Mouse (Mus musculus) MEL (cell line): ENCODE data around the gene Atxn2l. TPM values are rescaled to one million over a fixed set of nuclear protein-coding genes. Genes with fewer than 3 reads are reported as not detected.
A peak's percentile ranks its signal among the peaks of the same experiment; 100 is the strongest.

Experiments used
- DNase-seq: peaks from one replicate; pipeline ENCODE4 v3.0.0; 2011; ENCODE audit warnings: low read depth, low spot score
- H3K27ac ChIP-seq: 2 replicates; pipeline ENCODE4 v1.5.1; 2012; ENCODE audit warnings: low read depth, mild to moderate bottlenecking, control low read depth, low read length, moderate library complexity; ENCODE audit not compliant: control insufficient read depth
- H3K27me3 ChIP-seq, 2 experiments: fragments of 150-350 bp in 1 of 2; sonication (generic) in 1 of 2; 2 replicates each; pipeline ENCODE4 v1.6.1; 2012; ENCODE audit warnings: low read length in 2 of 2, mild to moderate bottlenecking in 2 of 2, improper control_type of control experiment in 1 of 2, moderate library complexity in 1 of 2; ENCODE audit not compliant: insufficient read depth in 2 of 2, control insufficient read depth in 1 of 2
- H3K36me3 ChIP-seq, 2 experiments: 2 replicates each; pipeline ENCODE4 v1.6.1; 2012 to 2014; ENCODE audit warnings: low read length in 2 of 2, improper control_type of control experiment in 1 of 2, inconsistent platforms in 1 of 2, mild to moderate bottlenecking in 1 of 2; ENCODE audit not compliant: insufficient read depth in 2 of 2, control insufficient read depth in 1 of 2
- H3K4me1 ChIP-seq, 2 experiments: fragments of 150-350 bp in 1 of 2; sonication (generic) in 1 of 2; 2 replicates each; pipeline ENCODE4 v1.6.1; 2012; ENCODE audit warnings: low read length in 2 of 2, improper control_type of control experiment in 1 of 2, mild to moderate bottlenecking in 1 of 2; ENCODE audit not compliant: insufficient read depth in 2 of 2, control insufficient read depth in 1 of 2
- H3K4me3 ChIP-seq, 2 experiments: fragments of 150-350 bp in 1 of 2; sonication (generic) in 1 of 2; 2 replicates each; pipeline ENCODE4 v1.5.1; 2012; ENCODE audit warnings: low read depth in 2 of 2, low read length in 2 of 2, mild to moderate bottlenecking in 2 of 2, moderate library complexity in 2 of 2, control low read depth in 1 of 2, improper control_type of control experiment in 1 of 2; ENCODE audit not compliant: control insufficient read depth in 1 of 2, insufficient read depth in 1 of 2
- H3K79me2 ChIP-seq: 2 replicates; pipeline ENCODE4 v1.6.1; 2012; ENCODE audit warnings: mild to moderate bottlenecking, low read length, moderate library complexity; ENCODE audit not compliant: control insufficient read depth, poor library complexity, insufficient read depth
- H3K9ac ChIP-seq: 2 replicates; pipeline ENCODE4 v1.6.1; 2012; ENCODE audit warnings: low read depth, mild to moderate bottlenecking, control low read depth, low read length, moderate library complexity; ENCODE audit not compliant: control insufficient read depth, poor library complexity, severe bottlenecking
- H3K9me3 ChIP-seq: fragments of 150-350 bp; sonication (generic); replicated peaks from 2 replicates; pipeline ENCODE4 v1.6.1; 2012; ENCODE audit warnings: mild to moderate bottlenecking, low read length, improper control_type of control experiment, moderate library complexity; ENCODE audit not compliant: insufficient read depth
- CHD1 ChIP-seq: IDR thresholded peaks from 2 replicates; pipeline ENCODE4 v1.6.1; 2012; ENCODE audit warnings: low read depth, mild to moderate bottlenecking, inconsistent platforms, low read length, improper control_type of control experiment
- ELF1 ChIP-seq: IDR thresholded peaks from 2 replicates; pipeline ENCODE4 v1.6.1; 2014; ENCODE audit warnings: low read depth, mild to moderate bottlenecking, inconsistent platforms, low read length, improper control_type of control experiment, moderate library complexity
- EP300 ChIP-seq, 2 experiments: IDR thresholded peaks; 2 replicates each; pipeline ENCODE4 v1.6.1; 2011; ENCODE audit warnings: improper control_type of control experiment in 2 of 2, low read length in 2 of 2, low read depth in 1 of 2, mild to moderate bottlenecking in 1 of 2
- KAT2A ChIP-seq: conservative IDR thresholded peaks from 2 replicates; pipeline ENCODE4 v1.6.1; 2012; ENCODE audit warnings: low read depth, low read length, improper control_type of control experiment, inconsistent platforms
- POLR2AphosphoS5 ChIP-seq: IDR thresholded peaks from 2 replicates; pipeline ENCODE4 v1.6.1; 2012; ENCODE audit warnings: low read depth, borderline replicate concordance, mild to moderate bottlenecking, inconsistent platforms, low read length, moderate library complexity, mixed read lengths
- RCOR1 ChIP-seq: IDR thresholded peaks from 2 replicates; pipeline ENCODE4 v1.6.1; 2012; ENCODE audit warnings: low read depth, mild to moderate bottlenecking, inconsistent platforms, low read length, improper control_type of control experiment
- UBTF ChIP-seq: IDR thresholded peaks from 2 replicates; pipeline ENCODE4 v1.6.1; 2012; ENCODE audit warnings: low read depth, mild to moderate bottlenecking, inconsistent platforms, low read length, improper control_type of control experiment, moderate library complexity, borderline replicate concordance; ENCODE audit not compliant: insufficient read depth
- ZC3H11A ChIP-seq: IDR thresholded peaks from 2 replicates; pipeline ENCODE4 v1.6.1; 2012; ENCODE audit warnings: low read depth, mild to moderate bottlenecking, inconsistent platforms, low read length, improper control_type of control experiment
- ZNF384 ChIP-seq: IDR thresholded peaks from 2 replicates; pipeline ENCODE4 v1.6.1; 2012; ENCODE audit warnings: low read depth, mild to moderate bottlenecking, inconsistent platforms, low read length, improper control_type of control experiment
- polyA plus RNA-seq, 2 experiments: library from polyadenylated mRNA; stranded (reverse) in 1 of 2; unstranded in 1 of 2; fragments of >175 nt in 1 of 2; fragments of >200 nt in 1 of 2; gene quantifications; 2 replicates each; pipeline versions ENCODE4 v1.2.1 to v1.2.4; 2012; ENCODE audit warnings: low replicate concordance in 2 of 2, low read depth in 1 of 2; ENCODE audit not compliant: insufficient read length in 2 of 2, insufficient read depth in 1 of 2, missing spikeins in 1 of 2
- total RNA-seq: library from RNA; depleted of rRNA; stranded (reverse); fragments of 300-350 nt; gene quantifications from 2 replicates; pipeline ENCODE4 v1.2.3, GENCODE M21; 2012

Gene Atxn2l
- total and polyA plus RNA-seq, 3 experiments, result 40.8 to 821 (median 218) TPM

DNA sequence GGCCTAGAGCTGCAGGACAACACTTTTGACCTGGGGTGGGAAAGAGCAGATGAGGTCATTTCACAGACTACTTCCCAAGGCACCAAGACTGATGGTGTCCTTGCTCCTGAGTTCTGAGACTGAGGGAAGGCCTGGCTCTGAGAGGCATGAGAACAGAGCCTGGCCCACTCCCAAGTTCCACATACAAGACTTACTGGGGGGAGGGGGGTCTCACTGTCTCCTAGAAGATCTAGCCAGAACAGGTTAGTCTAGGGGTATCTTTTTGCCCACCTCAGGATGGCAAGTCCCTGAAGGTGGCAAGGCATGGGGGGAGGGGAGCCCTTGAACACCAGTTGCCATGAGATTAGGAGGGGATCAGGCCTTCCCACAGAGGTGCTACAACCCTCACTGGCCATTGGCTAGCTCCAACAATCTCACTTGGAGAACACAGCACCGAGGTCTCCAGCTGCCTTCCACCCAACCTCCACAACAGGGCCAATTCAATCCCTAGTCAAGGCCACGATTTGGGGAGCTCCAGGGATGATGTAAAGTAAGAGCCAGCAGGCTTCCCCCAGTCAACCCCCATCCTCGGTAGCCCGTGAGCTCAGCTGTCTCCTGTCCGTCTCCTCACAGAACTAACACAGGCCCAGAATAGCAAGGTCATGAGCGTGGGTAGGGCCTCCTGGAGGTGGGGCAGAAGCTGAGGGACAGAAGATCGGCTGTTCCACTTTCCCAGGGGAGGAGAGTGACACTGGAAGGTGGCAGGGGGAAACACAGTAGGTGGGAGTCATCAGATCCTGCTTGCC, 37.8 kb downstream of the Atxn2l start:
- H3K9ac ChIP-seq, result no peak overlapping the region
- no peak for DNase-seq
- H3K4me3 ChIP-seq, result no peak overlapping the region
- no peak for TF ChIP-seq ZC3H11A
- no peak for TF ChIP-seq ELF1
- TF ChIP-seq CHD1, result no peak
- no peak for TF ChIP-seq RCOR1
- H3K27me3 ChIP-seq, result no peaks in the 10 kb centered on the region
- no peaks in the 10 kb centered on the region for H3K9me3 ChIP-seq
- peaks cover 1 to 27% of the 10 kb centered on the region in 2 experiments; a peak in 3 of 4 replicates for H3K36me3 ChIP-seq
- H3K27ac ChIP-seq, result no peak overlapping the region
- peaks cover 14 to 32% of the 10 kb centered on the region in 2 experiments for H3K4me1 ChIP-seq
- no peaks in the 10 kb centered on the region for H3K79me2 ChIP-seq

DNA sequence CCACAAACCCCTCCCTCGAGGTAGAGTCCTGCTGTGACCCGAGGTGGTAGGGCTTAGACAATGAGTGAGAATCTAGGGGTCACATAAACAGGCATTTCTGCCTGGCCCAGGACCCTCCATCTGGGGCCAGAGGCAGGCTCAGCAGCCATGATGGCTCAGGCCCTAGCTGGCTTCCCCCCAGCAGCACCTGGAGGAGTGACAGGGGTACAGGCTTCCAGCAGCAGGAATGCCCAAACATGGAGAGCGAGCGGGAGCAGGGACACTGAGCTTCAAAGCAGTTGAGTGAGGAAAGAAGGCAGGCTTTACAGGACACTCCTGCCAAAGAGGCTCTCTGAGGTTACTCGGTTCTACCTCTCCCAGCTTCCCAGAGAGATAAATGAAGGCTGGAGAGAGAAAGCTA, 38.4 kb downstream of the Atxn2l start:
- DNase-seq, result no peak
- no peaks in the 10 kb centered on the region for H3K79me2 ChIP-seq
- peaks cover 13 to 26% of the 10 kb centered on the region in 2 experiments for H3K4me1 ChIP-seq
- TF ChIP-seq POLR2AphosphoS5 (no peak), UBTF (no peak), EP300 (IDR thresholded peaks at IDR 0.05; ENCODE audit: low read depth in 1 of 2, low read length in 2 of 2) (no peak), ZNF384 (no peak)
- no peak overlapping the region for H3K9ac ChIP-seq
- H3K36me3 ChIP-seq, result peaks cover 1 to 23% of the 10 kb centered on the region in 2 experiments; a peak in 3 of 4 replicates
- H3K4me3 ChIP-seq, result no peak overlapping the region
- H3K27me3 ChIP-seq, result no peaks in the 10 kb centered on the region
- H3K27ac ChIP-seq, result no peak overlapping the region
- H3K9me3 ChIP-seq, result no peaks in the 10 kb centered on the region

DNA sequence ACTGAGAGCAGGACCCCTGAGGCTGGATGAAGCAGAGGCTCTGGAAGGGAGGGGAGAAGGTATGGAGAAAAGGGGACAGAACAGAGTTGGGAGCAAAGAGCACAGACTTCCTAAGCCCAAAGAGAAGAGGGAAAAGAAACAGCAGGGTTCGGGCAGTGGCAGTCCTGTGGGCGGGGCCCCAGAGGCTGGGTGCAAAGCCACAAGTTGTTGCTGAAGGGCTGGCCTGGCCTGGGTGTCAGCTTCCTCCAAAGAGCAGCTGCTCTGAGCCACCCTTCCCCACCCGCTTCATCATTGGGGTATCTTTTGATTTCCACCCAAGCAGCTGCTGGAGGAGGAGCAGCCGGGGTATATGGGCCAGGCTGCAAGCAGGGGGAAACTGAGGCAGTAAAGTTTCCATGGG, 39.1 kb downstream of the Atxn2l start:
- H3K36me3 ChIP-seq, result peaks cover 1 to 17% of the 10 kb centered on the region in 2 experiments; a peak in 3 of 4 replicates
- no peak overlapping the region for H3K4me3 ChIP-seq
- H3K9ac ChIP-seq, result peak overlapping the region; percentile 17; the same call in 1 of the 2 replicates
- H3K9me3 ChIP-seq, result no peaks in the 10 kb centered on the region
- no peaks in the 10 kb centered on the region for H3K27me3 ChIP-seq
- peak; percentile 63 for DNase-seq
- no peak overlapping the region for H3K27ac ChIP-seq
- H3K79me2 ChIP-seq, result no peaks in the 10 kb centered on the region
- H3K4me1 ChIP-seq, result peaks cover 10 to 19% of the 10 kb centered on the region in 2 experiments
- no peak for TF ChIP-seq KAT2A
- TF ChIP-seq, all 39 proteins: peak for 0
